Mouse (Mus musculus) retina, embryonic 14.5 days (tissue): Measurements from ENCODE around the gene Bcat2.

Experiments used
- DNase-seq: peaks from one replicate; pipeline ENCODE4 v3.0.0-alpha.2; 2015; ENCODE audit warnings: low spot score

Gene Bcat2

DNA sequence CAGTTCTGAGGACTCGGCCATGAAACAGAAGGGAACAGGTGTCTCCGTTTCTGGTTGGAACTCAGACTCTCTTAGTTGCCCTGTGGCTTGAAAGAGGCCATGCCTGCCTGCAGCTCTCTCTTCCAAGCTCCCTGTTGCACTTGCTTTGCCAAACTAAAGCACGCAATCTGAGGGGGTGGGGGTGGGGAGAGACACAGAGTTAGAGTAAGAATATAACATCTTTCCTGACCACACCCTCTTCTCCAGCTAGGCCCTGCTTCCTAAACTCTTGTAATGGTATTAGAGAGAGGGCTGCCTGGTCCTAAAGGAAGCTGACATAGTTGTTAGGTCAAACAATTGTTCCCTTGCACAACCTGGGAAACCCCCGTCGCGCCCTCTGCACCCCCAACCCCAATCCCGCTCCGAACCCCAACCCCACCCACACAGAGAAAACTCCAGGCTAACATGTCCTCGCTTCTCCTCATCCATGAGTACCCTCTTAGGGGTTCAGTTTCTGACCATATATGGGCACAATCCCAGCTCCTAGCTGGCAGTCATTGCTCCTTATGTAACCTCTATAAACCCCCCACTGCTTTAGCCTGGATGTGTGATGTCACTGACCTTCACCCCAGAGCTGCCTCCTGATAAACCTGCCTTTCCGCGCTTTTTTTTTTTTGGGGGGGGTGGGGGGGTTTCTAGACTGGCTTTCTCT, 19.0 kb upstream of the Bcat2 start:
- DNase-seq = no peak

DNA sequence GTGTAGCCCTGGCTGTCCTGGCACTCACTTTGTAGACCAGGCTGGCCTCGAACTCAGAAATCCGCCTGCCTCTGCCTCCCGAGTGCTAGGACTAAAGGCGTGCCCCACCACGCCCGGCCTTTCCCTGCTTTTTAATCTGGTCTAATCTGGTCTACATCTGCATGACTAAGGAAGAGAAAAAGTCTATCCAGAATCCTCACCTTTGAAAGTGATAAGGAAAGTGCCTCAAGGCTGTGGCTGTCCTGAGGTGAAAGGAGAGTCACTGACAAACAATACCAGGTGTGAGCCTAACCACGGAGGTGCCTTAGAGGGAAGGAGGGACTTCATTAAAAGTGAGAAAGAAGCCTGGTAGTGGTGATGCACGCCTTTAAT, 18.5 kb upstream of the Bcat2 start:
- DNase-seq = no peak

DNA sequence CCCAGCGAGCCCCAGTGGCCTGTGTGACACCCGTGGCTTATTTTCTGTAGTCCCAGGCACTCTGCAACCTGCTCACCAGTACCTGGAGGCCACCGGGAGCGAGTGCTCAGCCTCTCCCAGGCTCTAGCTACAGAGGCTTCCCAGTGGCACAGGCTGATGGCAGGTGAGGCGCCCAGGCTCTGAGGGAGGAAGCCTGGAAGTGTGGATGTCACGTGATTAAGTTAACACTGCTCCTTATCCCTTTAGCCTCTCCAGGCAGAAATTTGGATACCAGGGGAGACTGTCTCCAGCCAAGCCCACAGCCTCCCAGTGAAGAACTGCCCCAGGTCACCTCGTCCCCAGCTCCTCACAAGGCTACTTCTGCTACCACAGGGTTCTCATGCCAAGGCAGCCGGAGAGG, 16.4 kb upstream of the Bcat2 start:
- no peak for DNase-seq

DNA sequence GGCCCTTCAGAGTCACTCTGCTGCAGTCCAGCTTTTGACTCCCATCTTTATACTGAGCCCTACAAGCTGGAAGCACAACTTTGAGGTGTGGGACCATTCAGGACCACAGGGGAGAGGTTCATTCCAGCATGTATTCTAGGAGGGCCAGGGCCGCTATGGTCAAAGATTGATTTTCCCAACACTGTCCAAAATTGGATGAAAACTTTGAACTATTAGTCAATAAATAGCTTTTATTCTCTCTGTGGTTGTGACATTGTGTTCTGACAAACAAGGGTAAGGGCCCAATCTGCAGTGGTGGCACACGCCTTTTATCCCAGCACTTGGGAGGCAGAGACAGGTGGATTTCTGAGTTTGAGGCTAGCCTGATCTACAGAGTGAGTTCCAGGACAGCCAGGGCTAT, 16.0 kb upstream of the Bcat2 start:
- DNase-seq = no peak

DNA sequence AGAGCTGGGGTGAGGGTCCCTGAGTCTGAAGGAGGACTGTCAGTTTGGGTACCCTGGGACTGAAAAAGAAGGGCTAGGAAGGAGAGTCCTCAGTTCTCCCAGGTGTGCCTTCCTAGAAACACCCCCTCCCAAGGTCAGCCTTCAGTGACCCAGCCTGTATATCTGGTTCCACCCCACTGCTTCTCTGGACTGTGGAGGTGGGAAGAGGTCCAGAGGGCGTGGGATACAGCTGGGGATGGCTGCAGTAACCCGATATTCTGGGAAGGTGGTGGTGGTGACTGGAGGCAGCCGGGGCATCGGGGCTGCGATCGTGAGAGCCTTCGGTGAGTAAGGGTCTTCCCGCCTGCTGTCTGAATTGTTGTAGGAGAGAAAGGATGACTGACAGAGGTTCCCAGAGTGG, 15.2 kb upstream of the Bcat2 start, which contains the start of gene Hsd17b14:
Gene Hsd17b14, plus strand, starts transcription at position 150 of the 400 bp plus-strand sequence.
- no peak for DNase-seq

DNA sequence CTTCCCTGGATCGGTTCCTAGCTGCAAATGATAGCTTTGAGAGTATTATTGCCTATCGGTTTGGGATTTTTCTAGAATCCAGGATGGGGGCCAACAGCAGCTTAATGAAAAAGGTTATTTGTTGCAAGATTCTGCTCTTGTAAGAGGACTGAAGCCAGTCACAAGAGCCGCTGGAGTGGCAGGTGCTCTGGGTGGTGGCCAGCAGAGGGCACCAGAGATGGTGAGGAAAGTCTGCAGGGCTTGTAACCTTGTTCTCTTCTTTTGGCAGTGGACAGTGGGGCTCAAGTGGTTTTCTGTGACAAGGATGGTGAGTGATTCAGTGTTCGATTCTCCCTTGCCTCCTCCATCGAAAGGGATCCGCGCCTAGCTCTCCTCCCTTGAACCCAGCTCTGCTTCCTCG, 14.2 kb upstream of the Bcat2 start:
- peak; percentile 89 for DNase-seq

DNA sequence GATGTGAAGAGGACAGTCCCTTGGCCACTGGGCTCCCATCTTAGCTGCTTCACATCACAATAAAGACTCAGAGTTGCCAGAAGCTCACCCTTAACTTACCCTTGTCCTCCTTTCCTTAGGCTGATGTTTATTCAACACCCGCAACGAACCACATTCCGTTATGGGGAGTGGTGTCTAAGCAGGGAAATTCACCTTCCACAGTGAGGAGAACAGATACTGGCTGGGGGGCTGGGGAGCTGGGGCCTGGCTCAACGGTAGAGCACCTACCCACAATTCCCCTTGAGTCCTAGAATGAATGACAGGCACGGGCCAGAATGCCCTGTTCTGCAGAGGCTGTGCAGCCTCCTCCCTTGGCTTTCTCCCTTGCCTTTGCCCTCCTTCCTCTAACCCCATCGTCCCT, 11.0 kb upstream of the Bcat2 start:
- no peak for DNase-seq

DNA sequence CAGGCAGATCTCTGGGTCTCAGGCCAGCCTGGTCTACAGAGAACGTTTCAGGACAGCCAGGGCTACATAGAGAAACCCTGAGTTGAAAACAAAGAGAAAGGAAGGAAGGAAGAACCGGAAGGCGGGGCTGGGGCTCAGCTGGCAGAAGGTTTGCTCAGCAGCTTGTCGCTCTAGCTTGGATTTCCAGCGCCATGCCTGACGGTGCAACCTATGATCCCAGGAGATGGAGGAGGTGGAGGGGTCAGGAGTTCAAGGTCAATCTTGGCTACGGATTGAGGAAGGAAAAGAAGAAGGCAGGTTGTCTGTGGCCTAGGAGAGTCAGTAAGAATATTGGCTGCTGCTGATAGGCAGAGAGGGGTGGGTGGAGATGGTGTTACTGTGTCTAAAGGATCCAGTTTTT, 9.7 kb upstream of the Bcat2 start:
- DNase-seq = no peak

DNA sequence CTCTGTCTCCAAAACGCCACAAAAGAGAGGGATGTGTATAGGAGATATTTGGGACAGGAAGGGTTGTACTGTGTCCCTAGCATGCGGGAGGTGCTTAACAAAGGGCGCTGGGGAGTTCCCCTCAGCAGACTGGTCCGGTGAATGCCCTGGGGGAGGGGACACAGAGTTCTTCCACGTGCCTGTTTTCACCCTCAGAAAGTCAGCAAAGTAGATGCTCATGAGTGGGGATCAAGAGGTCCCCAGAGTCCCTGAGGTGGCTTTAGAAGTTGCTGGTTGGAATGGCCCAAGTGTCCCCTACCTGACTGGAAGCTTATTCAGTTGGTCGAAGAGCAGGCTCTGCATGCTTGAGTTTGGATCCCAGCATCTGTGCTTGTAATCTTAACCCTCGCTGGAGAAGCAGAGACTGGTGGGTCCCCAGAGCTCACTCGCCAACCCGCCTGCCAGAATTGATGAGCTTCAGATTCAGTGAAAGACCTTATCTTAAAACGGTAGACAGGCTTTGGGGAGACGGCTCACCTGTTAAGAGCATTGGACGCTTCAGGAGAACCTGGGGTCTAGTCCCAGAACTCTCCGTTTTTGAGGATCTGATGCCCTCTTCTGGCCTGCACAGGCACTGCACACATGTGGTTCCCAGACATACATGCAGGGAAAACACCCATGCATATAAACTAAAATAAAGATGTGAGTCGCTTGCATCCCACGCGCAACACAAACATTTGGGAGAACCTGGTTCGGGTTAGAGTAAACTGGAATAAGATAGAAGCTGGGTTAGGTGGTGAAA, 8.9 kb upstream of the Bcat2 start:
- peak; percentile 82 for DNase-seq

DNA sequence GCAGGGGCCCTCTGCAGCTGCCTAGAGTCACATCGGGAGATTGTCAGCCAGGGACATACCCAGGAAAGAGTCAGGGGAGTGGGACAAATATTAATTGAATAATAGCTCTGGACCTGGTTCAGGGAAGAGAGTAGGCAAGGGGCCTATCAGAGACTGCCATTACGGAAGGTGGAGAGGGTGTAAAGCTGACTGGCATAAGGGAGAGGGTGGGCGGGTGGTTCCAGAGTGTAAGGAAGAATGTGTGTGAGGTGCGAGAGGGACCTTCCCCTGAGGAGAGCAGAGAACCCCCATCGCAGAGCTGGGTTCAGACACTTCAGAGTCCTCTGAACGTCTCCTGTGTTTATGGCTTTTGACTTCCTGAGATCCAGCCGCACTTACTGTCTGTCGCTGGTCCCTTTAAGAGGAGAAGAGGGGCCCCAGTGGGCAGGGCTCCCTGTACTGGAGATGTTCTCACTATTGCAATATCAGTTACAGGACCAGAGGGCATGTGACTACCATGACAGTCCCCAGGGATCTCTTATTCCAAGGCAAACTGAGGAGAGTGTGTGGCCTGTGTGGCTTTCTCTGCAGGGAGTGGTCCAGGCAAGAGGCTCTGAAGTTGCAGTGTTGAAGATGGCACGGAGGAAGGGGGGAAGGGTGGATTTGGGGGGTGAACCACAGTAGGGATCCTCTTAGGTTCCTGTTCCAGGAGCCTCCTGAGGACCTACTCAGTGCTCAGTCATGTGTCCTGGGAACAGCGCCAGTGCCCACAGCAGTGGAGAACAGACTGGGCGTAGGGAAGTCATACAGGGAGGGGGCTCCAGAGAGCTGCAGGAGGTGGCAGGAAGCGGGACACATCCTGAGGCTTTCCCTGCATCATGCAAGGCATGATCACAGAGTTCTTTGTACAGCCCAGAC, 8.1 kb upstream of the Bcat2 start:
- DNase-seq = no peak

DNA sequence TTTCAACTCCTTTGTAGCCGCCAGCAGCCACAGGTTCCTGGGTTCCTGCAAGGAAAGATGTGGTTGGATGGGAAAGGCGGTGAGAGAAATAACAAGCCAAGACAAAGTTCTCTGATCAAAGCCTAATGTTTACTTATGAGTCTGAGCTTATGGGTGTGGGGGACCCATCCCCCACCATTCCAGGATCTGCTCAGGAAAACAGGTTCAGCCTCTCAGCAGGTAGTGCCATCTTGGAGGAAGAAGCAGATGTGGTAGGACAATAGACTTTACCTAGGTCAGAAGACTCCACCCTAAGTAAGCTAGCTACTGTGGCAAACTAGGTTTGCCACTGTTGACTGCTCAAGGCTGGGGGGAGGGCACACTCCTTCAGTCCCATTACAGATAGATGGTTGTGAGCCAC, 5.1 kb upstream of the Bcat2 start:
- DNase-seq = no peak

DNA sequence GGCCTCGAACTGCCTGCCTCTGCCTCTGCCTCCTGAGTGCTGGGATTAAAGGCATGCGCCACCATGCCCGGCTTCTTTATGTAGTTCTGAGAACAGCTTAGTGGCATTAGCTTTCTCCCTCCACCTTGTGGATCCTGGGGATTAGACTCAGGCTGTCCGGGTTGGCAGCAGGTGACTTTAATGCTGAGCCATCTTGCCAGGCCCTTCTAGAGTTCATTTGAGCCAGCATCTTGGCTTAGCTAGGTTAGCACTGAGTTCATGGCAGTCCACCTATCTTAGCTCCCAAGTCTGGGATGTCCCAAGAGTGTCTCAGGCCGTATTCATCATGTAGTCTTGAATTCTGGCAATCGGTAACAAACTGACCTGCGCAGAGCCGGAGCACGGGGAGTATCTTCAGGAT, 4.5 kb upstream of the Bcat2 start:
- no peak for DNase-seq

DNA sequence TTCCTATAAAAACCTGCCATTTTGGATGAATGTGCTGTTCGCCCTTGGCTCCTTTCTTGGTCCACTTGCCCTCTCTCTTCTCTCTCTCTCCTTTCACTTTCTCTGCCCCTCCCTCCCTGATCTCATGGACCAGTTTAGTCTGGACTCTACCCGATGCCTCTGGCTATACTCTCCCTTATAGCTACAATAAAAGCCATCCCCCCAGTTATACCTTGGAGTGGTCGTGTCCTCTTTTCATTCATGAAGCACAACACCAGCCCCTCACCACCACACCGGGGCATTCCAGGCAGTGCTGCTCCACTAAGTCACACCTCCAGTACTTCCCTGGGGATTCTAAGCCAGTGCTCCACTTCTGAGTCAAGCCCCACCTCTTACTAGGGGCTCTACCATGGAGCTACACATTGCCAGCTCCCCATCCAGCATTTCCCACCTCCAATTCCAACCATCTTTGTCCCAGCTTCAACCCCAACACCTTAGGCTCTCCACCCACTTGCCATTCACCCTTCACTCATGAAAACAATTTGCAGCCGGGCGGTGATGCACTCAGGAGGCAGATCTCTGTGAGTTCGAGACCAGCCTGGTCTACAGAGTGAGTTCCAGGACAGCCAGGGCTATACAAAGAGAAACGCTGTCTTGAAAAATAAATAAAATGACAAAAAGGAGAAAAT, 2.7 kb upstream of the Bcat2 start:
- DNase-seq = no peak

DNA sequence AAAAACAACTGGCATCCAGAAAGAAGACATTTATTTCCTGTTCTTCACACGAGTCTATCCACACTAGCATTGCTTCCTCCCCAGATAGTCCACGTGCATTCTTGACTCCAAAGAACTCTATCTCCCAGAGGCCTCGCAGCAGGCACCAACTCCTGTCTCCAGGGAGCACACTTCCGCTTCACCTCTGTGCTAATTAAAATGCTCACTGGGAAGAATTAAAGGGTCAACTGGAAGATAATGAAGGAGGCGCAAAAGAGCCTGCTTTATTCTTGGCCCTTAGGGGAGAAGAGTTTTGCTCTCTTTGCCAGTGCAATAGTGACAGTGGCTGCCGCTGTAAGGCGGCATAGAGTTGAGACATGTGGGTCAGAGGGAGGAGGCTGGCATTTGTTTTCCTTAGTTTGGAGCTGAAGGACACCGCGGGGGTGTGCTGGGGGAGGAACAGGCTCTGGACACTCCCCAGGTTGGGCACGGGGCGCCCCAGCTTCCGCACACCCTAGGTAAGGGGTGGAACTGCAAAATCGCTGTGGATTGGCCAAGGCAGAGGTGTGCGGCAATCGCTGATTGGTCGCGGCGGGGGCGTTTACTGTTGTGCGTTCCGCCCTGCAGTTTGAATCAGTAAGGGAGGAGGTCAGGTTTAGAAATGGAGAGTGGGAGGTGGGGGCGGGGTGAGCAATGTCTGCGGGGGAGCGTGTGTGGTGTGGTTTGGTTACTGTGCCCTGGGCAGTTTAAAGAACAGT, 2.0 kb upstream of the Bcat2 start:
- DNase-seq = peak; percentile 90

DNA sequence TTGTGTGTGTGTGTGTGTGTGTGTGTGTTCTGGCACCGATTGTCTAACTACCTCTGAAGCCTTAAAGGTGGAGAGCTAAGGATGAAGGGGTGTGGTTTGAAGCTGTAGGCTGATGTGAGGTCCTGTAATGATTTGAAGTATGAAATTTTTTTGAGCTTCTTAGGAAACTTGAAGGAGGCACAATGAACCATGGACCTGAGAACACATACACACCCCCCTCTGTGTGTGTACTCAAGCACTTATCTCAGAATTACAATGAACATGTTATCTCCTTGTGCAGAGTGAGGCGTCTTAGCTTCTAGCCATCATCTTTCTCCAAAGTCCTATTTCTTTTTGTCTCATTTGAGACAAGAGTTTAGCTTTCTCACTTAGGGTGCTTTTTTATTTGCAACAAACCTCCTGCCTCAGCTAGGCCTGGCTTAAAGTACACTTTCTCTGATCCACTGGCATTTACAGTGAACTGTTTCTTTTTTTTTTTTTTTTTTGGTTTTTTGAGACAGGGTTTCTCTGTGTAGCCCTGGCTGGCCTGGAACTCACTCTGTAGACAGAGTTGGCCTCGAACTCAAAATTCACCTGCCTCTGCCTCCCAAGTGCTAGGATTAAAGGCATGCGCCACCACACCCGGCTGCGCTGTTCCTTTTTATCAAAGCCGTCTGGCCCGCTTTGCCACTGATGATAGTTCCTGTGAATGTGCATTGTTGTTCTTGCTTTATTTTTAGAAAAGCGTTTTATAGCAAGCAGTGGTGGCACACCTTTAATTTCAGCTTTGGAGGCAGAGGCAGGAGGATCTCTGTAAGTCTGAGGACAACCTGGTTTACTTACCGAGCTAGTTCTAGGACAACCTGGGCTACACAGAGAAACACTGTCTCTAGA, 1.1 kb upstream of the Bcat2 start:
- no peak for DNase-seq

DNA sequence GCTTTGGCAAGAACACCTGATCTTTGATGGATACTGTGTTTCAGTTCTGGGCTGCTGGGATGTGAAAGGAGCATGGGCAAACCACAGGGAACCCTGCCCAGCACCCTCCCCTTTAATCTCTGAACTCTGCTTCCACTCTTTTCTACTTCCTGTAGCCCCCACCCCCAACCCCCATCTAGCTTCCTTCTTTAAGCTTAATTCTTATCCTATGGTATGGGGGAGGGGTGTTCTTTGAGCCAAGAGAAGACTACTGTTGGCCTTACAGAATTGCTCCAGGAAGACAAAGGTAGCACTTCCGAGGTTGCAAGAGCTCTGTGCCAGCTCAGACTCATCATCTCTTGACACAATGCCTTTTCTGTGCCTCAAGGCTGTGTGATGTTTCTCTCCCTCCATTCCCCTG, 2.0 kb downstream of the Bcat2 start:
- no peak for DNase-seq

DNA sequence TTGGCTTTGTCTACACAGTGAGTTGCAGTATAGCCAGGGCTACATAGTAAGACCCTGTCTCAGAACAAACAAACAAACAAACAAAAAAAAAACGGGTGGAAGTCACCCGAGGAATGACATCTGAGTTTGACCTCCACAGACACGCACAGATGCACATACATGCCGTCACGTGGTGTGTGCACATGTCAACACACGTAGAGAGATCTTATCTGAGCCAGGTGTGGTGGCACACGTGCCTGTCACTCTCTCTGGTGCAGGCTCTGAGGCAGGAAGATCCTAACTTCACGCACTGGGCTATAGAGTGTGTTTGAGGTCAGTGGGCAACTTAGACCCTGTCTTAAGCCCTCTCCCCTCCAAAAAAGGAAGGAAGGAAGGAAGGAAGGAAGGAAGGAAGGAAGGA, 4.0 kb downstream of the Bcat2 start:
- no peak for DNase-seq

DNA sequence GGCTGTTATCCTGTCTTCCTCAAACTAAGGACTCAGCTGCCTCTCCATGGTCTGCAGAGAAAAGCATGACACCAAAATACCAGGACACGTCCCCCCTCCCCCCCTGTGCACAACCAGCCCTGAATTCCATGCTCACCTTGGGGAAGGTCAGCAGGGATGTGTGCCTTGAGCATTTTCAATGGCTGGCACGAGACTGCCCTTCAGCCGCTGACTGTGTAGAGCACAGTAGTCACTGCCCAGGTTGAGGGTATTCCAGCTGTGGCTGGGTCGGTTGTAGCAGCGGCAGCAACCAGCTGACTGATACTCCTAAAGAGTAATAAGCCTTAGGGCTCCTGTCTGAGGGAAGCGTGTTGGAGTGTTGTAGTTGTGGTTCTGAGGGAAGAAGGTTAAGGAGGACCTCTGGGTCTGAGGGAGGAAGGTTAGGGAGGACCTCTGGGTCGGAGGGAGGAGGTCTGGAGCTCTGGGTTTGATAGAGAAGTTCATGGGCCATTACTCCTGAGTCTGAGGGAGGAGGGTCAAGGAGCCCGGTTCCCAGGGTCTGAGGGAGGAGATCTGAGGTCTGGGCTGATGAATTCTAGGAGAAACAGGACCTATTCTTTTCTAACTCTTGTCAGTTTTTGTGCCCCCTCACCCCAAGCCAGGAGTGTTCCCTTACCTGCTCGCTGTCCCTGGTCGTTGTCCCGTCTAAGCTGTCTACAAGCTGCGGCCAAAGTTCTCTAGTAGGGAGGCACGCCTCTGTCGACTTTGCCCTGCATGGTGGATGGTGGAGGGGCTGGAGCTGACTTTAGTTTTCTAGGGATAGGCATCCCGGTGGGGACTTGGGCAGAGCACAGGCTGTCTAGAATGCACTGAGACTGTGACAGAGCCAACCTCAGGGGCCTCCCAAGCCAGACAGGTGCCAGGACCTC, 4.8 kb downstream of the Bcat2 start:
- no peak for DNase-seq

DNA sequence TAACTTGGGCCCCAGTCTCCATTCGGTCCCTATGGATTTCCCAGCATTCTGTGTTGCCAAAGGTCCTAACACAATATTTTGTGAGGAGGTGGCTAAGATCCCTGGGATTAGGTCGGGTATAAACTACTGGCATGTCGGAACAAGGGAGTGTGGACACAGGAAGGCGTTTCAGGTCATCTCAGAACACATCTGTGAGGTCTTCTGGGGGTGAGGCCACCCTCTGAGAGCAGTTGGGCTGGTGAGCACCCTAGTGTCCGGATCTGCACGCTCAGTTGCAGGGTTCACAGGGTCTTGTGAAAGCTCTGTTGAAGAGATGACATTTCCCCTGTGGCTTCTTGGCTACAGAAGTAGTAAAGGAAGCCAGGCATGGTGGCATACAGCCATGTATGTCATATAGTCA, 16.0 kb downstream of the Bcat2 start:
- no peak for DNase-seq
